Mouse (Mus musculus): Measurements from ENCODE around the gene S1pr1. TPM values are rescaled to one million over a fixed set of nuclear protein-coding genes. Genes with fewer than 3 reads are reported as not detected.

S1pr1 gene
- polyA plus RNA-seq, 1 experiment from 2014 or later: 11.3 TPM

DNA sequence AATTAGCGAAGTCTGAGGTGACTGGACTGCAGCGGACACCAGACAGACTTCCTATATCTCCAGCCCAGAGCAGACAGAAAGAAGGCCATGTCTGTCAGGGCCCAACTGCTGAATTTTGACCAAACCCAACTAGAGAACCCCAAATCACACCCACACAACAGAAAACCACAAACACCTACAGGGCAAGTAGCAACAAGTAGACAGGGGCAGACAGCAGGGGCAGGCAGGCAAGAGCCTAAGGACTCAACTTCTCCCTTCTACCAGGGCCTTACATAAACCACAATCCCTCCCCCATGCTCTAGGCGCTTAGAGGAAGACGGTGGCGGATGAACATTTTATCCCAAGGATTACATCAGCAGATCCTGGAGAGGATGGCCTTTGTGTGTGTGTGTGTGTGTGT is 22.5 kb downstream of the S1pr1 start:
- ATAC-seq (replicated peaks; ENCODE audit: low FRiP score, low TSS enrichment, low read depth) (no peak), DNase-seq (ENCODE audit: low spot score) (no peak)
- Histone ChIP-seq H3K4me2 (ENCODE audit: low read length) (no peak overlapping the region), H3K36me3 (ENCODE audit: control insufficient read depth, insufficient read depth, low read length) (no peaks in the 10 kb centered on the region), H3K9ac (ENCODE audit: low read length) (no peak overlapping the region), H3K27me3 (replicated peaks; ENCODE audit: control insufficient read depth, insufficient read depth, low read length) (no peaks in the 10 kb centered on the region), H3K27ac (ENCODE audit: low read depth) (no peak overlapping the region), H3K9me3 (ENCODE audit: control insufficient read depth, low read length) (no peaks in the 10 kb centered on the region), H3K4me1 (replicated peaks; ENCODE audit: control insufficient read depth, insufficient read depth, low read length) (no peaks in the 10 kb centered on the region), H3K4me3 (ENCODE audit: low read depth, low read length) (no peak overlapping the region)
- WGBS: 97% methylated on average over 5 of the region's 5 CpGs

DNA sequence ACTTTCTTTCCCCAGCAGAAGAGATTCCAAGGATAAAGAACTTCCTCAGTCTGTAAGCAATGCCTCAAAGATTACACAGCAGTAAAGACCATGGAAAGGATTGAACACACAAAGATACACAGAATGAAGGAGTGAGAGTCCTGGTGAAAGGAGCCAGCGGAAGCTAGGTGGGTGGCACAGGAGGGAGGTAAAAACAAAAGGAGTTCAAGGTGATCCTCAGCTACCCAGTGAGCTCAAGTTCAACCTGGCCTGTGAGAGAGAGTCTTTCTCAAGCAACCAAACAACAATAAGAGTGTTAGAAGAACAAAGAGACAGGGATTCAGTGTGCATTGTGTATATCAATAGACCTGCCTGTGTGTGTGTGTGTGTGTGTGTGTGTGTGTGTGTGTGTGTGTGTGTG is 25.0 kb downstream of the S1pr1 start:
- H3K36me3 ChIP-seq (ENCODE audit: control insufficient read depth, insufficient read depth, low read length): no peaks in the 10 kb centered on the region
- no peaks in the 10 kb centered on the region for H3K4me1 ChIP-seq (replicated peaks; ENCODE audit: control insufficient read depth, insufficient read depth, low read length)
- DNase-seq (ENCODE audit: low spot score) (no peak), ATAC-seq (replicated peaks; ENCODE audit: low FRiP score, low TSS enrichment, low read depth) (no peak)
- H3K4me3 ChIP-seq (ENCODE audit: low read depth, low read length): no peak overlapping the region
- H3K9me3 ChIP-seq (ENCODE audit: control insufficient read depth, low read length): no peaks in the 10 kb centered on the region
- no peak overlapping the region for H3K27ac ChIP-seq (ENCODE audit: low read depth)
- no peaks in the 10 kb centered on the region for H3K27me3 ChIP-seq (replicated peaks; ENCODE audit: control insufficient read depth, insufficient read depth, low read length)
- WGBS: 92% methylated on average over 1 of the region's 1 CpGs
- H3K4me2 ChIP-seq (ENCODE audit: low read length): no peak overlapping the region
- H3K9ac ChIP-seq (ENCODE audit: low read length): no peak overlapping the region

GRCm38 (mm10) chr3:115689352-115689751 is 25.5 kb downstream of the S1pr1 start:
- Histone ChIP-seq H3K4me2 (ENCODE audit: low read length) (no peak overlapping the region), H3K27me3 (replicated peaks; ENCODE audit: control insufficient read depth, insufficient read depth, low read length) (no peaks in the 10 kb centered on the region), H3K4me1 (replicated peaks; ENCODE audit: control insufficient read depth, insufficient read depth, low read length) (no peaks in the 10 kb centered on the region), H3K9ac (ENCODE audit: low read length) (no peak overlapping the region), H3K27ac (ENCODE audit: low read depth) (no peak overlapping the region), H3K36me3 (ENCODE audit: control insufficient read depth, insufficient read depth, low read length) (no peaks in the 10 kb centered on the region), H3K9me3 (ENCODE audit: control insufficient read depth, low read length) (no peaks in the 10 kb centered on the region), H3K4me3 (ENCODE audit: low read depth, low read length) (no peak overlapping the region)
- DNase-seq (ENCODE audit: low spot score) (no peak), ATAC-seq (replicated peaks; ENCODE audit: low FRiP score, low TSS enrichment, low read depth) (no peak)
- 54% methylated on average over 8 of the region's 8 CpGs for WGBS

- no peak overlapping the region for H3K9ac ChIP-seq (ENCODE audit: low read length)
- H3K36me3 ChIP-seq (ENCODE audit: control insufficient read depth, insufficient read depth, low read length): no peaks in the 10 kb centered on the region
- H3K27ac ChIP-seq (ENCODE audit: low read depth): no peak overlapping the region
- no peak for ATAC-seq (replicated peaks; ENCODE audit: low FRiP score, low TSS enrichment, low read depth)
- DNase-seq (ENCODE audit: low spot score): no peak
- H3K9me3 ChIP-seq (ENCODE audit: control insufficient read depth, low read length): no peaks in the 10 kb centered on the region
- 77% methylated on average over 2 of the region's 2 CpGs for WGBS
- H3K27me3 ChIP-seq (replicated peaks; ENCODE audit: control insufficient read depth, insufficient read depth, low read length): no peaks in the 10 kb centered on the region
- H3K4me1 ChIP-seq (replicated peaks; ENCODE audit: control insufficient read depth, insufficient read depth, low read length): no peaks in the 10 kb centered on the region
- H3K4me3 ChIP-seq (ENCODE audit: low read depth, low read length): no peak overlapping the region
- H3K4me2 ChIP-seq (ENCODE audit: low read length): no peak overlapping the region
Measured at GRCm38 (mm10) chr3:115687821-115688220, 27.1 kb downstream of the S1pr1 start.

DNA sequence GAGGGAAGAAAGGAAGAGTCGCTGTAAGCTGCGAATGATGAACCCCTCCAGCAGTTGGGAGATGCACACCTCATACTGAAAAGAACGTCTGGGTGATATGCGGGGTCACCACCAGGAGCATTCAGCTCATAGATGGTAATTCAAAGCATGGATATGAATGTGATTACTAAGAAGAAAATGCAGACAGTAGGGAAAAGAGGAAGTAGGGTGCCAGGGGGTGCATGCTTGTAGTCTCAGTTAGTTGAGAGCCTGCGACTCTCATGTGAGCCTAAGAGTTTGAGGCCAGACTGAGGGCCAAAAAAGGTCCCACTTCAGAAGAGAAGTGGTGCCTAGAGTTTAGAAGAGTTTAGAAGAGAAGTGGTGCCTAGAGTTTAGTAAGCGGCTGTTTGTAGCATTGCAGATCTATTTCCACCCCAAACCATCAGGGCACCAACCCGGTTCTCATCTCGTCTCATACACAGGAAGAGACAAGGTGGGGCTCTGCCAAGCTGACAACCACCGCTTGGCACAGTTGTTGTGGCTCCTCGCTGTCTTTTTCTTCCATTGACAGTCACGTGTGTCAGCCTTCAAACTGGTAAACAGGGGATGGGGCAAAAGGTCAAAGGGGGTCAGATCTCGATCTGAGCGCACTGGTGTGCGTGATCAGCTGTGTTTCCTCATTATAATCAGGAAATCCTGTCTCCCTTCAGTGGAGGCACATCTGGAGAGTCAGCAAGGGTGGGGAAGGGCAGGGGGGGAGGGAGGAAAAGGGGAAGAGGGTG is 32.4 kb downstream of the S1pr1 start:
- no peaks in the 10 kb centered on the region for H3K4me1 ChIP-seq (replicated peaks; ENCODE audit: control insufficient read depth, insufficient read depth, low read length)
- H3K9me3 ChIP-seq (ENCODE audit: control insufficient read depth, low read length): no peaks in the 10 kb centered on the region
- WGBS: 65% methylated on average over 14 of the region's 14 CpGs
- H3K36me3 ChIP-seq (ENCODE audit: control insufficient read depth, insufficient read depth, low read length): no peaks in the 10 kb centered on the region
- no peak overlapping the region for H3K4me3 ChIP-seq (ENCODE audit: low read depth, low read length)
- DNase-seq (ENCODE audit: low spot score) (no peak), ATAC-seq (replicated peaks; ENCODE audit: low FRiP score, low TSS enrichment, low read depth) (no peak)
- no peaks in the 10 kb centered on the region for H3K27me3 ChIP-seq (replicated peaks; ENCODE audit: control insufficient read depth, insufficient read depth, low read length)
- H3K9ac ChIP-seq (ENCODE audit: low read length): no peak overlapping the region
- H3K27ac ChIP-seq (ENCODE audit: low read depth): no peak overlapping the region
- H3K4me2 ChIP-seq (ENCODE audit: low read length): no peak overlapping the region

DNA sequence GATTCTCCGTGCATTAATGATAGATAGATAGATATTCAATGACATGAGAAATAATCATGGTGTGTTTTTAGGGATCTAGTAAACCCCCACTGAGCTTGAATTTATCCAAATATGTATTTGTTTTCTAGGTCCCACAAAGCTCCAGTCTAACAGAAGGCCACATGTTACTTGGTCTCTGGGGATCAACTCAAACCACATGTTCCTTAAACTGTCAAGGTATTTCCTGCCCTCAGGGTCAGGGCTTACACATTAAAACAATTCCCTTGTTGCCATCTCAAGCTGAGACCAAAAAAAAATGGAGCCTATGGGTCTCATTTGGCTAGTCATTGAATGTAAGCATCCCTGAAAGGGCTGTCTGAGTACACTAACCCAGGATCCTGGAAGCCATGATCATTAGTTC is 33.7 kb downstream of the S1pr1 start:
- Histone ChIP-seq H3K9ac (ENCODE audit: low read length) (no peak overlapping the region), H3K4me3 (ENCODE audit: low read depth, low read length) (no peak overlapping the region), H3K36me3 (ENCODE audit: control insufficient read depth, insufficient read depth, low read length) (no peaks in the 10 kb centered on the region), H3K27ac (ENCODE audit: low read depth) (no peak overlapping the region), H3K4me1 (replicated peaks; ENCODE audit: control insufficient read depth, insufficient read depth, low read length) (no peaks in the 10 kb centered on the region), H3K27me3 (replicated peaks; ENCODE audit: control insufficient read depth, insufficient read depth, low read length) (no peaks in the 10 kb centered on the region), H3K4me2 (ENCODE audit: low read length) (no peak overlapping the region), H3K9me3 (ENCODE audit: control insufficient read depth, low read length) (no peaks in the 10 kb centered on the region)
- ATAC-seq (replicated peaks; ENCODE audit: low FRiP score, low TSS enrichment, low read depth) (no peak), DNase-seq (ENCODE audit: low spot score) (no peak)
- 89% methylated on average over 1 of the region's 1 CpGs for WGBS

- Histone ChIP-seq H3K36me3 (ENCODE audit: control insufficient read depth, insufficient read depth, low read length) (no peaks in the 10 kb centered on the region), H3K4me1 (replicated peaks; ENCODE audit: control insufficient read depth, insufficient read depth, low read length) (no peaks in the 10 kb centered on the region), H3K27me3 (replicated peaks; ENCODE audit: control insufficient read depth, insufficient read depth, low read length) (no peaks in the 10 kb centered on the region), H3K9me3 (ENCODE audit: control insufficient read depth, low read length) (no peaks in the 10 kb centered on the region), H3K4me2 (ENCODE audit: low read length) (no peak overlapping the region), H3K4me3 (ENCODE audit: low read depth, low read length) (no peak overlapping the region), H3K9ac (ENCODE audit: low read length) (no peak overlapping the region), H3K27ac (ENCODE audit: low read depth) (no peak overlapping the region)
- 82% methylated on average over 7 of the region's 7 CpGs for WGBS
- DNase-seq (ENCODE audit: low spot score): no peak
- ATAC-seq (replicated peaks; ENCODE audit: low FRiP score, low TSS enrichment, low read depth): no peak
Measured at GRCm38 (mm10) chr3:115679022-115679421, 35.9 kb downstream of the S1pr1 start.

GRCm38 (mm10) chr3:115675546-115676535 is 39.0 kb downstream of the S1pr1 start:
- ATAC-seq (replicated peaks; ENCODE audit: low FRiP score, low TSS enrichment, low read depth) (no peak), DNase-seq (ENCODE audit: low spot score) (no peak)
- 88% methylated on average over 6 of the region's 6 CpGs for WGBS
- Histone ChIP-seq H3K4me2 (ENCODE audit: low read length) (no peak overlapping the region), H3K4me1 (replicated peaks; ENCODE audit: control insufficient read depth, insufficient read depth, low read length) (0 out of 2 replicates have a peak, but pooled peaks cover 3% of the 10 kb centered on the region), H3K36me3 (ENCODE audit: control insufficient read depth, insufficient read depth, low read length) (no peaks in the 10 kb centered on the region), H3K9me3 (ENCODE audit: control insufficient read depth, low read length) (no peaks in the 10 kb centered on the region), H3K27me3 (replicated peaks; ENCODE audit: control insufficient read depth, insufficient read depth, low read length) (no peaks in the 10 kb centered on the region), H3K9ac (ENCODE audit: low read length) (no peak overlapping the region), H3K4me3 (ENCODE audit: low read depth, low read length) (no peak overlapping the region), H3K27ac (ENCODE audit: low read depth) (no peak overlapping the region)

Measured in intestine, embryonic 14.5 days (tissue).